Mouse (Mus musculus): ENCODE results near the gene Creld1.

DNA sequence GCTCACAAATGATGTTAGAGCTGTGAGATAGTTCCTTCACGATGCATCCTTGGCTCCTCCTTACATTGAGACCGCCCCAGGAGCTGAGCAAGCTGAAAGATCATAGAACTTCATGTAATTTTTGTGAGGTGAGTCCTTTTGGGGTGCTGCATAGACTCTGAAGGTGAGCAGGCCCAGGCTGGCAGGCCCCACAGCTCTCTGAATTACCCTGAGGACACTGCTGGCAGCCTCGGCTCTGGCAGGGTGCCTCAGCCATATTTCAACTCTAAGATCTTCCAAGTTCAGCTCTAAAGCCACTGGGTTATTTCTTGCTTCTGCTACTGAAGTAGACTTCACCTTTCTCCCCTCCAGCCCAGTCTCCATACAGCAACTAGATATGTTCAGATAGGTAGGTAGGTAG lies 42.4 kb upstream of the Creld1 start:
- no peak for TF ChIP-seq POLR2A (IDR thresholded peaks at IDR 0.05; ENCODE audit: control insufficient read depth, low read depth, low read length)
- TF ChIP-seq CTCF (IDR thresholded peaks at IDR 0.05; ENCODE audit: control insufficient read depth, insufficient read depth, insufficient replicate concordance, low read depth, low read length) = no peak

Measured in testis, adult 2 months (tissue).